Mouse (Mus musculus) limb, embryonic 14.5 days (tissue): ENCODE data around the gene Ajuba. TPM values are rescaled to one million over a fixed set of nuclear protein-coding genes. Genes with fewer than 3 reads are reported as not detected.

Experiments used
- ATAC-seq: fragments of 200-750 bp; cut with Nextera tagmentation; 2 replicates; pipeline ENCODE4 v1.8.0; 2017; ENCODE audit warnings: low read depth, moderate number of reproducible peaks, moderate TSS enrichment; ENCODE audit not compliant: low FRiP score
- DNase-seq: peaks from one replicate; pipeline ENCODE4 v3.0.0-alpha.2; 2015; ENCODE audit warnings: low spot score
- H3K27ac ChIP-seq: fragments of 300-500 bp; sonication (generic); replicated peaks from 2 replicates; pipeline ENCODE4 v1.5.1; 2014; ENCODE audit warnings: low read depth, mild to moderate bottlenecking, low read length, moderate library complexity, mixed read lengths
- H3K27me3 ChIP-seq: fragments of 300-500 bp; sonication (generic); 2 replicates; pipeline ENCODE4 v1.6.1; 2014; ENCODE audit warnings: low read length, mixed read lengths; ENCODE audit not compliant: control insufficient read depth, insufficient read depth
- H3K36me3 ChIP-seq: fragments of 300-500 bp; sonication (generic); 2 replicates; pipeline ENCODE4 v1.6.1; 2014; ENCODE audit warnings: mild to moderate bottlenecking, low read length, moderate library complexity, mixed read lengths; ENCODE audit not compliant: control insufficient read depth, insufficient read depth
- H3K4me1 ChIP-seq: fragments of 300-500 bp; sonication (generic); 2 replicates; pipeline ENCODE4 v1.6.1; 2014; ENCODE audit warnings: antibody characterized with exemption, low read length, mixed read lengths; ENCODE audit not compliant: control insufficient read depth, insufficient read depth
- H3K4me2 ChIP-seq: fragments of 300-500 bp; sonication (generic); replicated peaks from 2 replicates; pipeline ENCODE4 v1.6.1; 2014; ENCODE audit warnings: low read depth, mild to moderate bottlenecking, low read length, moderate library complexity; ENCODE audit not compliant: severe bottlenecking
- H3K4me3 ChIP-seq: fragments of 300-500 bp; sonication (generic); replicated peaks from 2 replicates; pipeline ENCODE4 v1.5.1; 2014; ENCODE audit warnings: low read length
- H3K9ac ChIP-seq: fragments of 300-500 bp; sonication (generic); 2 replicates; pipeline ENCODE4 v1.6.1; 2014; ENCODE audit warnings: mild to moderate bottlenecking, low read depth, low read length, moderate library complexity; ENCODE audit not compliant: severe bottlenecking
- H3K9me3 ChIP-seq: fragments of 300-500 bp; sonication (generic); 2 replicates; pipeline ENCODE4 v1.6.1; 2016; ENCODE audit warnings: low read length; ENCODE audit not compliant: control insufficient read depth
- POLR2A ChIP-seq: fragments of 200-500 bp; IDR thresholded peaks from 2 replicates; pipeline ENCODE4 v1.8.0; 2012; ENCODE audit warnings: inconsistent platforms, mild to moderate bottlenecking, moderate library complexity, borderline replicate concordance; ENCODE audit not compliant: insufficient read depth, insufficient read length; ENCODE audit errors: extremely low read depth
- WGBS: fragments of 180-500 bp; shearing (Covaris S2); extraction: QIAGEN DNeasy Blood & Tissue Kit; methylation state at CpG from one replicate; pipeline ENCODE4 v1.1.7; 2014; 5-methylcytosine and 5-hydroxymethylcytosine counted together
- polyA plus RNA-seq, 2 experiments: library from polyadenylated mRNA; depleted of rRNA in 1 of 2; stranded (reverse) in 1 of 2; unstranded in 1 of 2; fragments of >200 nt; fragmentation: Nextera tagmentation in 1 of 2; extraction: Ambion mirVana in 1 of 2; gene quantifications; 2 replicates each; pipeline versions ENCODE4 v1.2.1 to v1.2.3; 2012 to 2014

Ajuba gene
- polyA plus RNA-seq, 2 experiments = 18.1 to 61.4 TPM

- Histone ChIP-seq H3K4me1 (no peaks in the 10 kb centered on the region), H3K36me3 (peaks cover 28% of the 10 kb centered on the region; the same call in 1 of the 2 replicates), H3K9me3 (no peaks in the 10 kb centered on the region), H3K4me3 (no peak overlapping the region), H3K27me3 (no peaks in the 10 kb centered on the region), H3K9ac (peak overlapping the region; percentile 9; the same call in 1 of the 2 replicates), H3K27ac (no peak overlapping the region; the same call in 1 of the 2 replicates), H3K4me2 (no peak overlapping the region)
- TF ChIP-seq POLR2A = no peak
- ATAC-seq = no peak
- WGBS = 59% methylated on average over 10 of the region's 10 CpGs
- DNase-seq = no peak
These were observed 15.1 kb upstream of the Ajuba start for GRCm38 (mm10) chr14:54592319-54592934.

- H3K4me2 ChIP-seq = no peak overlapping the region
- no peak overlapping the region for H3K4me3 ChIP-seq
- TF ChIP-seq POLR2A = no peak
- H3K36me3 ChIP-seq = peaks cover 33% of the 10 kb centered on the region
- no peak overlapping the region for H3K27ac ChIP-seq
- H3K9ac ChIP-seq = no peak overlapping the region
- H3K27me3 ChIP-seq = no peaks in the 10 kb centered on the region
- H3K4me1 ChIP-seq = no peaks in the 10 kb centered on the region
- DNase-seq = no peak
- no peaks in the 10 kb centered on the region for H3K9me3 ChIP-seq
- 89% methylated on average over 16 of the region's 16 CpGs for WGBS
- no peak for ATAC-seq
These were observed 13.7 kb upstream of the Ajuba start for GRCm38 (mm10) chr14:54591056-54591455.

GRCm38 (mm10) chr14:54583681-54584338 is 6.5 kb upstream of the Ajuba start:
- Histone ChIP-seq H3K27ac (no peak overlapping the region), H3K4me1 (no peaks in the 10 kb centered on the region), H3K4me3 (no peak overlapping the region), H3K9ac (no peak overlapping the region), H3K4me2 (no peak overlapping the region), H3K27me3 (no peaks in the 10 kb centered on the region), H3K36me3 (peaks cover 27% of the 10 kb centered on the region), H3K9me3 (no peaks in the 10 kb centered on the region)
- ATAC-seq (peak; percentile 67), DNase-seq (peak; percentile 79)
- no peak for TF ChIP-seq POLR2A
- WGBS = 44% methylated on average over 7 of the region's 7 CpGs

GRCm38 (mm10) chr14:54582536-54582935 is 5.2 kb upstream of the Ajuba start:
- Histone ChIP-seq H3K9ac (no peak overlapping the region), H3K4me3 (no peak overlapping the region), H3K4me2 (no peak overlapping the region), H3K27me3 (no peaks in the 10 kb centered on the region), H3K27ac (no peak overlapping the region), H3K4me1 (peaks cover 5% of the 10 kb centered on the region), H3K9me3 (no peaks in the 10 kb centered on the region), H3K36me3 (peaks cover 27% of the 10 kb centered on the region)
- WGBS = 92% methylated on average over 9 of the region's 9 CpGs
- no peak for TF ChIP-seq POLR2A
- ATAC-seq (no peak), DNase-seq (no peak)

- 81% methylated on average over 7 of the region's 7 CpGs for WGBS
- Histone ChIP-seq H3K4me3 (no peak overlapping the region), H3K9me3 (no peaks in the 10 kb centered on the region), H3K4me1 (peaks cover 9% of the 10 kb centered on the region), H3K36me3 (peaks cover 14% of the 10 kb centered on the region), H3K27me3 (no peaks in the 10 kb centered on the region), H3K4me2 (no peak overlapping the region), H3K27ac (no peak overlapping the region), H3K9ac (no peak overlapping the region)
- TF ChIP-seq POLR2A = no peak
- ATAC-seq = no peak
- DNase-seq = no peak
These were observed 2.3 kb upstream of the Ajuba start for GRCm38 (mm10) chr14:54579638-54580037.
